8 mouse cellular contexts compared by ENCODE assay signal in the genomic region with DNA sequence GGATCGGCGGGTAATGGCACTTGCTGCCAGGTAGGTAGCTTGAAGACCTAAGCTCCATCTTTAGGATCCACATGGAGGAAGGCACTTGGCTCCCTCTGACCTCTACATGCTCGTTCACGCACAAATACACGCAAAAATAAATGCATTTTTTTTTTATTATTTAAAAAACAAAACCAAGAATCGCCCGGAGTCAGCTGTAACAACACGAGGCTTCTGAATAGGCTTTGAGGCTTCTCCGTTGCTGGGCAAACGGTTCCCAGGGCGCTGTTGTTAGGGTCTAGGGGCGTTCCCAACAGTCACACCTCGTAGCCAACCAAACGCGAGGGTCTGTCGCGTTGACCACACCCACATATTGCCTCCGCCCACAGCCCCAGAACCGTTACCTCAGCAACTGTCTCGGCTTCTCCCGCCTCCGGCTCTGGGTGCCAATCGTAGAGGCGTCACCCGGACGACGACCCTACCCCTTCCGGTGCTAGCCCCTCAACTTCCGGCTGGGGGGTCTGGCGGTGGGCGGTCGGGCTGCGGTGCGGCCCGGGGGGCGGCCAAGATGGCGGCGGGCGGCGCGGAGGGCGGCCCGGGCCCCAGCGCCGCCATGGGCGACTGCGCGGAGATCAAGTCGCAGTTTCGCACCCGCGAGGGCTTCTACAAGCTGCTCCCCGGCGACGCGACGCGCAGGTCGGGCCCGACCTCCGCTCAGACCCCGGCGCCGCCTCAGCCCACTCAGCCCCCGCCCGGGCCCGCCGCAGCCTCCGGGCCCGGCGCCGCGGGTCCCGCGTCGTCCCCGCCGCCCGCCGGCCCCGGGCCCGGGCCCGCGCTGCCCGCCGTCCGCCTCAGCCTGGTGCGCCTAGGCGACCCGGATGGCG. TPM values are rescaled to one million over a fixed set of nuclear protein-coding genes. Genes with fewer than 3 reads are reported as not detected.
DNase-seq lines count a peak whose midpoint lies in the region; TF ChIP-seq lines count a peak whose summit lies in the region.

Gene Dmwd (plus strand): TSS at position 505 of the 863 bp plus-strand sequence.

- H3K4me3 ChIP-seq in left cerebral cortex, adult 2 months: peak within 1 kb of the TSS; percentile 84
- peak within 1 kb of the TSS; percentile 39 for H3K4me3 ChIP-seq in macrophage (ENCODE audit: inconsistent target)

- no peak for TF ChIP-seq CTCF in left cerebral cortex, adult 2 months (IDR thresholded peaks at IDR 0.05)

- intact Hi-C loops in left cerebral cortex, adult 2 months (cut with DNase I): loop anchor here (2.0 kb wide), 1 partner anchor 17 kb away; no protein-coding TSS in a partner anchor

- H3K27ac ChIP-seq in left cerebral cortex, adult 2 months: peak within 1 kb of the TSS; percentile 86
- H3K27ac ChIP-seq in macrophage: 0 out of 2 replicates have a peak within 1 kb of the TSS, but pooled peaks have one; percentile 22

- no peaks in the 10 kb centered on the region for H3K36me3 ChIP-seq in macrophage (ENCODE audit: inconsistent target)

- peak; percentile 97 to 98 for DNase-seq in adrenal gland, adult (ENCODE audit: inconsistent age in 2 of 2, low spot score in 1 of 2)
- DNase-seq in embryo, embryonic 10 days (ENCODE audit: low spot score): peak; percentile 100
- DNase-seq in gastrocnemius, postnatal 10 days: peak; percentile 87
- peak; percentile 92 for DNase-seq in hindlimb bud, embryonic 11.5 days (ENCODE audit: extremely low spot score, low read depth, low spot score)
- peak; percentile 95 to 97 for DNase-seq in left cerebral cortex, adult 2 months (ENCODE audit: extremely low spot score in 1 of 2, low spot score in 2 of 2)
- DNase-seq in right cerebral cortex, adult 2 months (ENCODE audit: low spot score in 2 of 2): peak; percentile 96 to 97
- peak; percentile 78 for DNase-seq in urinary bladder, postnatal 10 days (ENCODE audit: low spot score)

- WGBS in macrophage (ENCODE audit: missing documents): 2% methylated on average over 84 of the region's 91 CpGs

- no peaks in the 10 kb centered on the region for H3K79me2 ChIP-seq in macrophage (ENCODE audit: inconsistent target)

RNA-seq across cellular contexts. Expression of gene Dmwd, which starts in this region (rescaled TPM):
- 10 to 100 TPM; 26.6 to 31.8 TPM for total RNA-seq in gastrocnemius, postnatal 10 days (2021)
- total RNA-seq in left cerebral cortex, adult 2 months (2021): 100 to 1,000 TPM; 141 to 143 TPM
- 10 to 100 TPM in 2 of 26 experiments, 1 to 10 TPM in 18, under 1 TPM in 5, not detected in 1; 0.47 to 19.3 (median 2.4) TPM for total RNA-seq in macrophage (2018; cell fraction: chromatin; rRNA removed)
- 1 to 10 TPM in 13 of 26 experiments, under 1 TPM in 13; 0.22 to 5.2 (median 1.00) TPM for total RNA-seq in macrophage (2018; cell fraction: cytosol; rRNA removed)
- total RNA-seq in macrophage (2018; cell fraction: nucleus; rRNA removed): 10 to 100 TPM in 2 of 26 experiments, 1 to 10 TPM in 13, under 1 TPM in 9, not detected in 2; 0.28 to 32.9 (median 2.3) TPM
- polyA plus RNA-seq in macrophage (2018): 0.19 to 12.9 TPM (median 0.32 TPM) in 3 replicates

Comparison
In these comparisons a context has a peak if more than half of its experiments do, and no peak if none do; other contexts are left out.
1. Peak in every context shown above with its lines: DNase-seq, H3K4me3 ChIP-seq and H3K27ac ChIP-seq.
2. RNA of gene Dmwd (total RNA-seq): 141 to 143 TPM in left cerebral cortex, adult 2 months; 26.6 to 31.8 TPM in gastrocnemius, postnatal 10 days; every median in the first group is over 4 times any median in the second.